Mouse (Mus musculus): ENCODE results near the gene Zbtb14. TPM values are rescaled to one million over a fixed set of nuclear protein-coding genes. Genes with fewer than 3 reads are reported as not detected.

The Zbtb14 gene
- total RNA-seq, 2 experiments from 2014 or later = 11.1 to 14.5 TPM

GRCm38 (mm10) chr17:69439571-69440480, 57.0 kb downstream of the Zbtb14 start:
- peak; percentile 4 to 23 for DNase-seq (ENCODE audit: low spot score in 2 of 2)

Other genes starting within 250 kb of the Zbtb14 start
- not detected for gene Akain1, start 56.3 kb downstream of the Zbtb14 start, total RNA-seq (2021)